Mouse (Mus musculus): ENCODE results near the gene Gm20489. TPM values are rescaled to one million over a fixed set of nuclear protein-coding genes. Genes with fewer than 3 reads are reported as not detected.

The Gm20489 gene
- polyA plus RNA-seq, 1 experiment from 2014 or later: not detected

DNA sequence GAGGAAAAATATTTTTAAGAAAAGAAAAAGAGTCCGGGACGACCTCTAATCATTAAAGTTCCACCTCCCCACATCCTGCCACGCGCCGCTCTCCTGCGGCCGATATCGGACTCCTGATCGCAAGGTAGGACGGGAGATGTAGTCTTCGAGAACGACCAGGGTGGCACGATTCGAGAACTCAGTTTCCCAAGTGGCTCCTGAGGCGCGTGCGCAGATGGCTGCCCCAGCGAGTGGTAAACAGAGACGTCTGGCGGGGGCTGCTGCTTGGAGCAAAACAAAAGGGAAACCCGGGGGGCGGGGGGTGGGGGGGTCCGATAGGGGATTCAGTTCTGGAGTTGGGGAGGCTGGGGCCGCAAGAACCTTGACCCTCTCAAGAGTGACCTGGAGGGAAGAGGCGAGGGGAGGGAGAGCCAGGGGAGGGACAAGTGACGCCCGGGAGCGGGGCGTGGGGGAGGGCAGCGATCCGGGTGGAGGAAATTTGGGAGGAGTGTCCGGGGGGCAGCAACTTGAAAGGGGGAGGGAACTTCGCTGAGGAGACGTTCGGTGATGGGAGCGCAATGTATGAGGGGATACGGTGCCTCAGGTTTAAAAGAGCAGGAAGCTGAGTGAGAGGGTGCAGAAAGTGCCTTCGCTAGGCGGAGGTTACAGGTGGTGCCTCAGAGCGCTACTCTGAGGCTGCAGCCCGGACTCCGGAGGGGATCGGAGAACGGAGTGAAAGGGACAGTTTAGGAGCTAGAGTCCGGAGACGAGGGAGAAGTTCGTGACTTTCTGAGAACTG lies 14.7 kb downstream of the Gm20489 start, which contains the start of gene Foxo4:
Gene Foxo4 (plus strand): TSS at position 577 of the 778 bp plus-strand sequence.
- no peaks in the 10 kb centered on the region; the same call in 1 of the 2 replicates for H3K4me1 ChIP-seq (replicated peaks; ENCODE audit: control insufficient read depth, insufficient read depth, low read length)
- DNase-seq (ENCODE audit: low spot score) (peak; percentile 78), ATAC-seq (replicated peaks; ENCODE audit: low FRiP score) (peak; percentile 92)
- H3K27me3 ChIP-seq (replicated peaks; ENCODE audit: control insufficient read depth, insufficient read depth, low read length): no peaks in the 10 kb centered on the region; the same call in 1 of the 2 replicates
- H3K4me3 ChIP-seq (ENCODE audit: low read depth, low read length): peak within 1 kb of the TSS; percentile 52
- WGBS: 13% methylated on average over 46 of the region's 47 CpGs
- H3K27ac ChIP-seq (ENCODE audit: low read depth, low read length): 0 out of 2 replicates have a peak within 1 kb of the TSS, but pooled peaks have one; percentile 16
- no peaks in the 10 kb centered on the region for H3K9me3 ChIP-seq (ENCODE audit: control insufficient read depth, low read length)
- peak within 1 kb of the TSS; percentile 66 for H3K4me2 ChIP-seq
- peak within 1 kb of the TSS; percentile 71 for H3K9ac ChIP-seq (ENCODE audit: low read depth, low read length)
- H3K36me3 ChIP-seq (ENCODE audit: control insufficient read depth, insufficient read depth, low read length): no peaks in the 10 kb centered on the region

DNA sequence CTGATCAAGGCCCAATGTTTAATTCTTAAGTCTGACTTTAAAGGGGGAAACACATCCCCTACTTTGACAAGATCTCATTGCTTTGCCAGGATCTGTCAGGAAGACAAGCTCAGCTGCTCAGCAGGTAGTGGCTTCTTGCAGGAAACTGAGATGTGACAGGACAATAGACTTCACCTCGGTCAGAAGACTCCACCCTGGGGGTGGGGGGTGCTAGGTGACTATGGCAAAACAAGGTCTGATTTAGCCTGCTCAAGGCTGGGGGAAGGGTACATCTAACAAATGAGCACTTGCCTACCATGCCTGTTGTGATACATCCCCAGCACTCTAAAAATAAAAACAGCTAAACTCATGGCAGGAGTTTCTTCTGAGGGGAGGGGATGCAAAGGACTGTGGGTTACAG lies 23.8 kb downstream of the Gm20489 start:
- no peak overlapping the region for H3K27ac ChIP-seq (ENCODE audit: low read depth, low read length)
- no peak overlapping the region for H3K4me2 ChIP-seq
- no peak for DNase-seq (ENCODE audit: low spot score)
- no peak for ATAC-seq (replicated peaks; ENCODE audit: low FRiP score)
- no peaks in the 10 kb centered on the region for H3K9me3 ChIP-seq (ENCODE audit: control insufficient read depth, low read length)
- H3K4me3 ChIP-seq (ENCODE audit: low read depth, low read length): no peak overlapping the region
- peaks cover 6% of the 10 kb centered on the region; the same call in 1 of the 2 replicates for H3K27me3 ChIP-seq (replicated peaks; ENCODE audit: control insufficient read depth, insufficient read depth, low read length)
- H3K4me1 ChIP-seq (replicated peaks; ENCODE audit: control insufficient read depth, insufficient read depth, low read length): no peaks in the 10 kb centered on the region
- H3K9ac ChIP-seq (ENCODE audit: low read depth, low read length): no peak overlapping the region
- no peaks in the 10 kb centered on the region for H3K36me3 ChIP-seq (ENCODE audit: control insufficient read depth, insufficient read depth, low read length)
- 19% methylated on average over 1 of the region's 1 CpGs for WGBS

DNA sequence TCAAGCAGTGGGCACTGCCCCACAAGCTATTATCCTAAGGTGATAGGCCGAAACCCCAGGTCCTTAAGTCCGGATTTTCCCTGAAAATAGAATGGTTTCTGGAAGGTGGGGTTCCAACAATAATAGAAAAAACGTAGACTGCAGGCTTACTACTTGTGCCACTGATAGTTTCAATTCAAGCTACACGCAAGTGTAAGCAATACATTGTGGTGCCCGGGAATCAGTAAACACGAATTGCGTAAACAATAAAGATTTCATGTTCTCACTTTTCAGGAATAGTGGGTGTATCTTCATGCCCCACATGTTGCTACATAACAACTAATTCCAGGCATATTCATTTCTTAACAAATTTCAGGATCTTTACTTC lies 46.0 kb downstream of the Gm20489 start:
- Histone ChIP-seq H3K4me2 (peak overlapping the region; percentile 71), H3K27me3 (replicated peaks; ENCODE audit: control insufficient read depth, insufficient read depth, low read length) (peaks cover 6% of the 10 kb centered on the region), H3K27ac (ENCODE audit: low read depth, low read length) (no peak overlapping the region), H3K9ac (ENCODE audit: low read depth, low read length) (no peak overlapping the region), H3K4me1 (replicated peaks; ENCODE audit: control insufficient read depth, insufficient read depth, low read length) (no peaks in the 10 kb centered on the region), H3K36me3 (ENCODE audit: control insufficient read depth, insufficient read depth, low read length) (no peaks in the 10 kb centered on the region), H3K9me3 (ENCODE audit: control insufficient read depth, low read length) (no peaks in the 10 kb centered on the region), H3K4me3 (ENCODE audit: low read depth, low read length) (peak overlapping the region; percentile 65)
- DNase-seq (ENCODE audit: low spot score): no peak
- WGBS: 34% methylated on average over 7 of the region's 7 CpGs
- ATAC-seq (replicated peaks; ENCODE audit: low FRiP score): 0 out of 2 replicates have a peak, but pooled peaks have one; percentile 1

DNA sequence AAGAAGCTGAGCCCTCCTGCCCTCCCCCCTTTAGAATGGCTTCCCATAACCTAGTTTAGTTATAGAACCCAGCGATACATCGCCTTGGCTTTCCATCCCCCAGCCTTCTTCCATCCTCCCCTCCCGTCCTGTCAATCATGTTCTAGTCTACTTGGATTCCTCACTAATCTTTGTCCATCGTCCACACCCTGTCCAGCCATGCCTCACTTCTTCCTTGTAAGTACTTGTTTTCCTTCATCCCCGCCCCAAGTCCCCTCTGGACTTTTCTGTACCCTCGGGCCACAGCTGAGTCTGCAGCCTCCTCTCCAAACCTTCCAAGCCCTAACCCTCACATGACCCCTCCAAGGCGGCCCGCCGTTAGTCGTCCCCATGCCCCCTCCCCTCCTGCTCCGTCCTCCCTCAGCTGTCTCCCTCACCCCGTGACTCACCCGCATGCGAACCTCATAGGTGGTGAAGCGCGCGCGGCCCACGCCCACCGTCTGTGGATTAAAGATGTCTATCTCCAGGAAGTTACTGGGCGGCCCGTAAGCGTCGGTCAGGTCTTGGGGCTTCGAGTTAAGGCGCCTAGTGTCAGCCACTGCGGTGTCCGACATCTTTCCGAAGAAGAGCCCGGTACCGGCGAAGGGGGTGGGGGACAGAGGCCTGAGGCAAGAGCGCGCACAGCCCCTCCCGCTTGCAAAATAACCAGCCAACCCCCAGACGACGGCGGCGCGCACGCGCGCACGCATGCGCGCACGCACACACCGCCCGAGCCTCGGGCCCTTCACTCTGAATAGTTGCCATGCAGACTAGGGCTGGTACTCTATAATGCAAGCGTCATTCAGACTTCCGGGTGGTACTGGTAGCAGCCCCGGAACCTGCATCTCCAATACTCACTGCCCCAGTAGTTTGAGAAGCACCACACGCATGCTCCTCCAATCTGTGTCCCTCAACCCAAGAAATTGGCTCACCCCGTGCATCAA lies 46.7 kb downstream of the Gm20489 start, which contains the start of gene Snx12:
Gene Snx12 (minus strand): TSS at position 730 of the 962 bp plus-strand sequence.
- Histone ChIP-seq H3K36me3 (ENCODE audit: control insufficient read depth, insufficient read depth, low read length) (no peaks in the 10 kb centered on the region), H3K27me3 (replicated peaks; ENCODE audit: control insufficient read depth, insufficient read depth, low read length) (peaks cover 6% of the 10 kb centered on the region), H3K9ac (ENCODE audit: low read depth, low read length) (peak within 1 kb of the TSS; percentile 67), H3K4me3 (ENCODE audit: low read depth, low read length) (peak within 1 kb of the TSS; percentile 65), H3K4me2 (peak within 1 kb of the TSS; percentile 71), H3K9me3 (ENCODE audit: control insufficient read depth, low read length) (no peaks in the 10 kb centered on the region), H3K27ac (ENCODE audit: low read depth, low read length) (no peak within 1 kb of the TSS; the same call in 1 of the 2 replicates), H3K4me1 (replicated peaks; ENCODE audit: control insufficient read depth, insufficient read depth, low read length) (no peaks in the 10 kb centered on the region)
- 16% methylated on average over 55 of the region's 55 CpGs for WGBS
- ATAC-seq (replicated peaks; ENCODE audit: low FRiP score) (peak; percentile 94), DNase-seq (ENCODE audit: low spot score) (peak; percentile 81)

Other genes starting within 250 kb of the Gm20489 start
- gene Tex11, start 209.4 kb downstream of the Gm20489 start, polyA plus RNA-seq (2014; fragmentation: Nextera tagmentation; extraction: Ambion mirVana): 0.10 TPM in 1 of 2 replicates, not detected in the other
- 2.9 and 4.0 TPM in 2 replicates for gene Slc7a3, start 183.0 kb downstream of the Gm20489 start, polyA plus RNA-seq (2014; fragmentation: Nextera tagmentation; extraction: Ambion mirVana)
- 31.7 and 33.1 TPM in 2 replicates for gene Snx12, start 46.5 kb downstream of the Gm20489 start, polyA plus RNA-seq (2014; fragmentation: Nextera tagmentation; extraction: Ambion mirVana)
- gene Foxo4, start 14.5 kb downstream of the Gm20489 start, polyA plus RNA-seq (2014; fragmentation: Nextera tagmentation; extraction: Ambion mirVana): 2.0 and 2.5 TPM in 2 replicates
- not detected in 2 replicates for gene Gm614, start 5.0 kb downstream of the Gm20489 start, polyA plus RNA-seq (2014; fragmentation: Nextera tagmentation; extraction: Ambion mirVana)
- 16.9 and 19.8 TPM in 2 replicates for gene Il2rg, start 768 bp downstream of the Gm20489 start, polyA plus RNA-seq (2014; fragmentation: Nextera tagmentation; extraction: Ambion mirVana)
- 36.5 and 41.1 TPM in 2 replicates for gene Med12, start 5.0 kb upstream of the Gm20489 start, polyA plus RNA-seq (2014; fragmentation: Nextera tagmentation; extraction: Ambion mirVana)
- 0.51 and 0.59 TPM in 2 replicates for gene Nlgn3, start 30.1 kb upstream of the Gm20489 start, polyA plus RNA-seq (2014; fragmentation: Nextera tagmentation; extraction: Ambion mirVana)
- gene Gjb1, start 107.4 kb upstream of the Gm20489 start, polyA plus RNA-seq (2014; fragmentation: Nextera tagmentation; extraction: Ambion mirVana): 33.6 and 34.5 TPM in 2 replicates
- 14.6 and 14.8 TPM in 2 replicates for gene Zmym3, start 151.8 kb upstream of the Gm20489 start, polyA plus RNA-seq (2014; fragmentation: Nextera tagmentation; extraction: Ambion mirVana)
- 349 and 361 TPM in 2 replicates for gene Nono, start 160.3 kb upstream of the Gm20489 start, polyA plus RNA-seq (2014; fragmentation: Nextera tagmentation; extraction: Ambion mirVana)
- 1.6 and 2.9 TPM in 2 replicates for gene Itgb1bp2, start 180.1 kb upstream of the Gm20489 start, polyA plus RNA-seq (2014; fragmentation: Nextera tagmentation; extraction: Ambion mirVana)